Mouse (Mus musculus) thymus, adult 18-20 months (tissue): Measurements from ENCODE around the gene Rac3.
"Not testable (repeated sequence)": the region's sequence is repeated elsewhere in the genome, so short reads cannot be mapped to it uniquely, and the experiment has no call there.

ENCODE experiments used
- DNase-seq, 2 experiments: peaks; one replicate each; pipeline ENCODE4 v3.0.0; 2022; ENCODE audit warnings: mixed read lengths in 2 of 2

Rac3 gene

GRCm38 (mm10) chr11:120730331-120730870, 9.1 kb downstream of the Rac3 start:
- no peak for DNase-seq

GRCm38 (mm10) chr11:120731395-120731794, 10.1 kb downstream of the Rac3 start:
- DNase-seq = no peak

- DNase-seq = no peak
Observed at GRCm38 (mm10) chr11:120731858-120732680, 10.8 kb downstream of the Rac3 start, which contains the start of gene Cbr2. Gene Cbr2 (minus strand): TSS chr11:120732114.

- DNase-seq = no peak
Observed at GRCm38 (mm10) chr11:120733521-120733920, 12.3 kb downstream of the Rac3 start.

- no peak for DNase-seq
Observed at GRCm38 (mm10) chr11:120736424-120736823, 15.2 kb downstream of the Rac3 start.

- DNase-seq = no peak
Observed at GRCm38 (mm10) chr11:120740981-120741380, 19.7 kb downstream of the Rac3 start.

GRCm38 (mm10) chr11:120744121-120744701, 22.9 kb downstream of the Rac3 start:
- no peak for DNase-seq

GRCm38 (mm10) chr11:120747974-120748373, 26.7 kb downstream of the Rac3 start:
- DNase-seq = no peak

- no peak for DNase-seq
Observed at GRCm38 (mm10) chr11:120749430-120749829, 28.2 kb downstream of the Rac3 start.

GRCm38 (mm10) chr11:120751606-120752005, 30.3 kb downstream of the Rac3 start:
- DNase-seq = no peak

- DNase-seq = no peak
Observed at GRCm38 (mm10) chr11:120760236-120760635, 39.0 kb downstream of the Rac3 start.

- DNase-seq = no peak
Observed at GRCm38 (mm10) chr11:120761811-120762671, 40.8 kb downstream of the Rac3 start.

- not testable (repeated sequence) for DNase-seq
Observed at GRCm38 (mm10) chr11:120762672-120763041, 41.4 kb downstream of the Rac3 start, which contains the start of gene Hmga1b. Gene Hmga1b (plus strand): TSS chr11:120762794.

- DNase-seq = not testable (repeated sequence)
Observed at GRCm38 (mm10) chr11:120763121-120763999, 42.1 kb downstream of the Rac3 start.

- DNase-seq = not testable (repeated sequence)
Observed at GRCm38 (mm10) chr11:120767023-120767422, 45.8 kb downstream of the Rac3 start.

GRCm38 (mm10) chr11:120768206-120768605, 46.9 kb downstream of the Rac3 start:
- no peak for DNase-seq

- no peak for DNase-seq
Observed at GRCm38 (mm10) chr11:120772749-120773148, 51.5 kb downstream of the Rac3 start.
